Mouse (Mus musculus): ENCODE results near the gene Magi1. TPM values are rescaled to one million over a fixed set of nuclear protein-coding genes. Genes with fewer than 3 reads are reported as not detected.

Magi1 gene
- polyA plus RNA-seq, 1 experiment from 2014 or later = 12.0 TPM

DNA sequence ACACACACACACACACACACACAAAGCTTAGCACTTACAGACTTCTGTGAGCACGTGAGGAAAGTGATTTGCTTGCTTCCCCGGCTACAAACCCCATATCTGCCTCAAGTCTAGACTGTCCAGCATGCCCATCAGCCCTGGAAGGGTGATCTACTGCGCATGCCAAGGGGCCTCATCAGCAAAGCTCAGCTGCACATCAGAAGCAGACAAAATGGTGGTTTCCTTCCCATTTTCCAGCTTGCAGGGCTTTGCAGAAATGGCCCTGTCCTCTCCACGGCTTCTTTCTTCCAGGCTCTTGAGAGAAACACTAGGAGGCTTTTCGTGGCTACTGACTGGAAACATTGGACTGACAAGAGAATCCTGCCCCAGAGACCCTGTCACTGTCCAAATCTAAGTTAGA, 149.6 kb downstream of the Magi1 start:
- no peak for DNase-seq (ENCODE audit: low spot score)
- ATAC-seq (replicated peaks; ENCODE audit: insufficient number of reproducible peaks, low FRiP score, low TSS enrichment, low read depth) = no peak

GRCm38 (mm10) chr6:94131999-94132398, 151.7 kb downstream of the Magi1 start:
- no peaks in the 10 kb centered on the region for H3K27me3 ChIP-seq (ENCODE audit: control insufficient read depth, insufficient read depth, low read length)
- WGBS = 65% methylated on average over 4 of the region's 4 CpGs
- no peak for ATAC-seq (replicated peaks; ENCODE audit: insufficient number of reproducible peaks, low FRiP score, low TSS enrichment, low read depth)

More for the DNA sequence above, 149.6 kb downstream of the Magi1 start:
- no peaks in the 10 kb centered on the region for H3K9me3 ChIP-seq (replicated peaks; ENCODE audit: control insufficient read depth, low read length)
- no peak overlapping the region for H3K9ac ChIP-seq (replicated peaks; ENCODE audit: low read length)
- WGBS = 68% methylated on average over 5 of the region's 5 CpGs
- no peaks in the 10 kb centered on the region for H3K4me1 ChIP-seq (ENCODE audit: control insufficient read depth, insufficient read depth, low read length)
- no peaks in the 10 kb centered on the region for H3K36me3 ChIP-seq (replicated peaks; ENCODE audit: control insufficient read depth, insufficient read depth, low read depth, low read length)
- no peak overlapping the region for H3K27ac ChIP-seq (replicated peaks; ENCODE audit: low read depth, low read length)
- H3K4me3 ChIP-seq (ENCODE audit: low read depth, low read length) = no peak overlapping the region
- no peak overlapping the region for H3K4me2 ChIP-seq (ENCODE audit: low read depth, low read length)
- no peaks in the 10 kb centered on the region for H3K27me3 ChIP-seq (ENCODE audit: control insufficient read depth, insufficient read depth, low read length)

GRCm38 (mm10) chr6:94130389-94130788, 153.3 kb downstream of the Magi1 start:
- no peak overlapping the region for H3K4me2 ChIP-seq (ENCODE audit: low read depth, low read length)
- ATAC-seq (replicated peaks; ENCODE audit: insufficient number of reproducible peaks, low FRiP score, low TSS enrichment, low read depth) (no peak), DNase-seq (ENCODE audit: low spot score) (no peak)
- H3K9me3 ChIP-seq (replicated peaks; ENCODE audit: control insufficient read depth, low read length) = no peaks in the 10 kb centered on the region
- peaks cover 2% of the 10 kb centered on the region; the same call in 1 of the 2 replicates for H3K4me1 ChIP-seq (ENCODE audit: control insufficient read depth, insufficient read depth, low read length)
- H3K9ac ChIP-seq (replicated peaks; ENCODE audit: low read length) = no peak overlapping the region
- H3K36me3 ChIP-seq (replicated peaks; ENCODE audit: control insufficient read depth, insufficient read depth, low read depth, low read length) = no peaks in the 10 kb centered on the region
- no peaks in the 10 kb centered on the region for H3K27me3 ChIP-seq (ENCODE audit: control insufficient read depth, insufficient read depth, low read length)
- no peak overlapping the region for H3K4me3 ChIP-seq (ENCODE audit: low read depth, low read length)
- no peak overlapping the region for H3K27ac ChIP-seq (replicated peaks; ENCODE audit: low read depth, low read length)
- WGBS = 76% methylated on average over 5 of the region's 5 CpGs

More at GRCm38 (mm10) chr6:94131999-94132398, 151.7 kb downstream of the Magi1 start:
- no peak overlapping the region for H3K4me3 ChIP-seq (ENCODE audit: low read depth, low read length)
- H3K27ac ChIP-seq (replicated peaks; ENCODE audit: low read depth, low read length) = no peak overlapping the region
- H3K36me3 ChIP-seq (replicated peaks; ENCODE audit: control insufficient read depth, insufficient read depth, low read depth, low read length) = no peaks in the 10 kb centered on the region
- H3K4me2 ChIP-seq (ENCODE audit: low read depth, low read length) = no peak overlapping the region
- peaks cover 2% of the 10 kb centered on the region; the same call in 1 of the 2 replicates for H3K4me1 ChIP-seq (ENCODE audit: control insufficient read depth, insufficient read depth, low read length)
- no peaks in the 10 kb centered on the region for H3K9me3 ChIP-seq (replicated peaks; ENCODE audit: control insufficient read depth, low read length)
- no peak for DNase-seq (ENCODE audit: low spot score)
- H3K9ac ChIP-seq (replicated peaks; ENCODE audit: low read length) = no peak overlapping the region

DNA sequence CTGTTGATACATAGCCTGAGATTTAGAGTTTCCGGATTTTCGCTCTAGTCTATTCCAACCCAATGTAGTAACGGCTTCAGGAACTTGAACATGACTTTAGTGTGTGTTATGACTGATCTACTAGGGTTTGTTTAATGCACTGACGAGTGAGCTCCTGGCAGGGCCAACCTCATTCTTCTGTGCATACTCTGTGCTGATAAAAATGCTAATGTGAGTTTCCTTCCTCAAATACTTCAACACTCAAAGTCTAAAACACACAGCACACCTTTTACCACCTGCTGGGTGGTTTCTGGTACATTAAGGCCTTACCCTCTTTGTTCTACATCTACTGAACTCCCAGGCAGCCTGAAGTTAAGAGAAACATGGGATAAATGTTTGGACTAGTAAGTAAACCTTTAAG, 157.0 kb downstream of the Magi1 start:
- Histone ChIP-seq H3K27ac (replicated peaks; ENCODE audit: low read depth, low read length) (no peak overlapping the region), H3K4me1 (ENCODE audit: control insufficient read depth, insufficient read depth, low read length) (peaks cover 5% of the 10 kb centered on the region), H3K9me3 (replicated peaks; ENCODE audit: control insufficient read depth, low read length) (no peaks in the 10 kb centered on the region), H3K9ac (replicated peaks; ENCODE audit: low read length) (no peak overlapping the region), H3K36me3 (replicated peaks; ENCODE audit: control insufficient read depth, insufficient read depth, low read depth, low read length) (no peaks in the 10 kb centered on the region), H3K4me3 (ENCODE audit: low read depth, low read length) (no peak overlapping the region), H3K4me2 (ENCODE audit: low read depth, low read length) (no peak overlapping the region), H3K27me3 (ENCODE audit: control insufficient read depth, insufficient read depth, low read length) (no peaks in the 10 kb centered on the region)
- DNase-seq (ENCODE audit: low spot score) (no peak), ATAC-seq (replicated peaks; ENCODE audit: insufficient number of reproducible peaks, low FRiP score, low TSS enrichment, low read depth) (no peak)
- WGBS = 90% methylated on average over 4 of the region's 4 CpGs

DNA sequence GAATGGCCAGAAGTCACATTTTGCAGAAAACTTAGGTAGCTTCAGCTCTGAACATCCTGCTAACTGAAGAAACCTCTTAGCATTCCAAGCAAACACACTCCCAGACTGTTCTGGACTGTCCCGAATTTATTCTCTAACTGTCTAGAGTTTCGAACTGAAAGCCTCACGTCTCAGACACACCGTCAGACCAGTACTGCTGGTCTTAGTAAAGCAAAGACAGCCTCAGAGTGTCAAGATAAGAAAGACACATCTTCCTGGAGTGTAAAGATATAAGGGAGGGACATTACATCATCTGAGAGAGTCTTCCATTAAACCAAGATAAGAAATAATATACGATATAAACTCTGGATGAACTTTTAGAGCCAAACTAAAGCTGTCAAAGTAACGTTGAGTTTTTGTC, 158.6 kb downstream of the Magi1 start:
- Histone ChIP-seq H3K27me3 (ENCODE audit: control insufficient read depth, insufficient read depth, low read length) (no peaks in the 10 kb centered on the region), H3K4me2 (ENCODE audit: low read depth, low read length) (no peak overlapping the region), H3K27ac (replicated peaks; ENCODE audit: low read depth, low read length) (no peak overlapping the region), H3K4me3 (ENCODE audit: low read depth, low read length) (no peak overlapping the region), H3K36me3 (replicated peaks; ENCODE audit: control insufficient read depth, insufficient read depth, low read depth, low read length) (no peaks in the 10 kb centered on the region), H3K4me1 (ENCODE audit: control insufficient read depth, insufficient read depth, low read length) (peaks cover 5% of the 10 kb centered on the region), H3K9ac (replicated peaks; ENCODE audit: low read length) (no peak overlapping the region), H3K9me3 (replicated peaks; ENCODE audit: control insufficient read depth, low read length) (no peaks in the 10 kb centered on the region)
- WGBS = 66% methylated on average over 6 of the region's 6 CpGs
- DNase-seq (ENCODE audit: low spot score) (no peak), ATAC-seq (replicated peaks; ENCODE audit: insufficient number of reproducible peaks, low FRiP score, low TSS enrichment, low read depth) (no peak)

DNA sequence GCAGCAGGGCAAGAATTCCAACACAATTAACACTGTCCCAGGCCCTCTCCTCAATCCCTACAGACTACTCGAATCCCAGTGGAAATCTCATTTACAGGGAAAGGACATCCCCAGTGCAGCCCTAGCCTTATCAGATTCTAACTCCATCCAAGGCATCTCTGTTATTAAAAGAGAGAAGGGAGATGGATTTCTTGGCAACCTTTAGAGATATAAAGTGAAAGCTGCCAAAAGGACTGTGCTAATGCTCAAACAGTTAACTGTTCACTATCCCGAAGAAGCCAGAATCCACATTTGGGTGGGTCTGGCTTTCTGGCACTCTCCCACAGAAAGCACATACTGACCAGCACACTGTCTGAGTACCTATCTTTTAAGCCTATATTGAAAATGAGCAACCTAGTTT, 159.4 kb downstream of the Magi1 start:
- no peaks in the 10 kb centered on the region for H3K27me3 ChIP-seq (ENCODE audit: control insufficient read depth, insufficient read depth, low read length)
- WGBS = 71% methylated on average over 2 of the region's 2 CpGs
- H3K4me1 ChIP-seq (ENCODE audit: control insufficient read depth, insufficient read depth, low read length) = peaks cover 5% of the 10 kb centered on the region

DNA sequence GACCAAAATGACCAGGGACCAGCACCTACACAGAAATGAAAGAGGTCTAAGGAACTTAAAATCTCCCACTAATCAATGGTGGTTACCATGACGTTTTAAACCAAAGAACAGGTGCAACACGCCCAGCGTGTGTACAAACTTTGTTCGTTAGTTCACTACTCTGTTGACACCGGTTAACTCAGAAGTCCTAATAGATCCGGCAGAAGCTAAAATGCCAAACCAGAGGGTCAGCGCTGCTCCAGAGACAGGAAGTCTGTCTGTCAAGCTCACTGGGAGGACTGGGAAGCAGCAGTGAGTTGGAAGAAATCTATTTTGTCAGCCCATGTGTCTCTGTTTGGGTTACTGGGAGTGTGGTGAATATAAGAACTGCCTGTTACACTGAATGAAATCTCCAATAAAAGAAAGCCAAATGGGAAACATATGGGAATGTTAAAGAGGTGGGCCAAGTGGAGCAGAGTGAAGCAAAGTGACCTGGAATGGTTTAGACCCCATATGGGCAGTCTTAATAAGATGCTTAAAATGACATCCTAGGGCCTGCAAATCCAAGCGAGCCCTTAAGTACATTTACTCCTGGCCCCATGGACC, 161.1 kb downstream of the Magi1 start:
- Histone ChIP-seq H3K9me3 (replicated peaks; ENCODE audit: control insufficient read depth, low read length) (no peaks in the 10 kb centered on the region), H3K9ac (replicated peaks; ENCODE audit: low read length) (no peak overlapping the region), H3K4me3 (ENCODE audit: low read depth, low read length) (no peak overlapping the region), H3K27ac (replicated peaks; ENCODE audit: low read depth, low read length) (no peak overlapping the region), H3K36me3 (replicated peaks; ENCODE audit: control insufficient read depth, insufficient read depth, low read depth, low read length) (no peaks in the 10 kb centered on the region), H3K4me2 (ENCODE audit: low read depth, low read length) (no peak overlapping the region), H3K4me1 (ENCODE audit: control insufficient read depth, insufficient read depth, low read length) (peaks cover 3% of the 10 kb centered on the region), H3K27me3 (ENCODE audit: control insufficient read depth, insufficient read depth, low read length) (no peaks in the 10 kb centered on the region)
- WGBS = 48% methylated on average over 8 of the region's 8 CpGs
- DNase-seq (ENCODE audit: low spot score) (peak; percentile 80), ATAC-seq (replicated peaks; ENCODE audit: insufficient number of reproducible peaks, low FRiP score, low TSS enrichment, low read depth) (peak; percentile 53; the same call in 1 of the 2 replicates)

More for the DNA sequence above, 159.4 kb downstream of the Magi1 start:
- no peak for ATAC-seq (replicated peaks; ENCODE audit: insufficient number of reproducible peaks, low FRiP score, low TSS enrichment, low read depth)
- H3K9ac ChIP-seq (replicated peaks; ENCODE audit: low read length) = no peak overlapping the region
- H3K4me2 ChIP-seq (ENCODE audit: low read depth, low read length) = no peak overlapping the region
- no peak overlapping the region for H3K4me3 ChIP-seq (ENCODE audit: low read depth, low read length)
- no peaks in the 10 kb centered on the region for H3K9me3 ChIP-seq (replicated peaks; ENCODE audit: control insufficient read depth, low read length)
- no peaks in the 10 kb centered on the region for H3K36me3 ChIP-seq (replicated peaks; ENCODE audit: control insufficient read depth, insufficient read depth, low read depth, low read length)
- no peak overlapping the region for H3K27ac ChIP-seq (replicated peaks; ENCODE audit: low read depth, low read length)
- no peak for DNase-seq (ENCODE audit: low spot score)

GRCm38 (mm10) chr6:94121488-94121887, 162.2 kb downstream of the Magi1 start:
- DNase-seq (ENCODE audit: low spot score) (peak; percentile 37), ATAC-seq (replicated peaks; ENCODE audit: insufficient number of reproducible peaks, low FRiP score, low TSS enrichment, low read depth) (no peak)
- H3K36me3 ChIP-seq (replicated peaks; ENCODE audit: control insufficient read depth, insufficient read depth, low read depth, low read length) = no peaks in the 10 kb centered on the region
- no peaks in the 10 kb centered on the region for H3K27me3 ChIP-seq (ENCODE audit: control insufficient read depth, insufficient read depth, low read length)
- no peak overlapping the region for H3K4me2 ChIP-seq (ENCODE audit: low read depth, low read length)
- no peak overlapping the region for H3K9ac ChIP-seq (replicated peaks; ENCODE audit: low read length)
- no peak overlapping the region for H3K27ac ChIP-seq (replicated peaks; ENCODE audit: low read depth, low read length)
- no peak overlapping the region for H3K4me3 ChIP-seq (ENCODE audit: low read depth, low read length)
- 64% methylated on average over 5 of the region's 5 CpGs for WGBS
- no peaks in the 10 kb centered on the region for H3K9me3 ChIP-seq (replicated peaks; ENCODE audit: control insufficient read depth, low read length)
- H3K4me1 ChIP-seq (ENCODE audit: control insufficient read depth, insufficient read depth, low read length) = peaks cover 3% of the 10 kb centered on the region
